8 mouse cellular contexts compared by ENCODE assay signal in the genomic region with DNA sequence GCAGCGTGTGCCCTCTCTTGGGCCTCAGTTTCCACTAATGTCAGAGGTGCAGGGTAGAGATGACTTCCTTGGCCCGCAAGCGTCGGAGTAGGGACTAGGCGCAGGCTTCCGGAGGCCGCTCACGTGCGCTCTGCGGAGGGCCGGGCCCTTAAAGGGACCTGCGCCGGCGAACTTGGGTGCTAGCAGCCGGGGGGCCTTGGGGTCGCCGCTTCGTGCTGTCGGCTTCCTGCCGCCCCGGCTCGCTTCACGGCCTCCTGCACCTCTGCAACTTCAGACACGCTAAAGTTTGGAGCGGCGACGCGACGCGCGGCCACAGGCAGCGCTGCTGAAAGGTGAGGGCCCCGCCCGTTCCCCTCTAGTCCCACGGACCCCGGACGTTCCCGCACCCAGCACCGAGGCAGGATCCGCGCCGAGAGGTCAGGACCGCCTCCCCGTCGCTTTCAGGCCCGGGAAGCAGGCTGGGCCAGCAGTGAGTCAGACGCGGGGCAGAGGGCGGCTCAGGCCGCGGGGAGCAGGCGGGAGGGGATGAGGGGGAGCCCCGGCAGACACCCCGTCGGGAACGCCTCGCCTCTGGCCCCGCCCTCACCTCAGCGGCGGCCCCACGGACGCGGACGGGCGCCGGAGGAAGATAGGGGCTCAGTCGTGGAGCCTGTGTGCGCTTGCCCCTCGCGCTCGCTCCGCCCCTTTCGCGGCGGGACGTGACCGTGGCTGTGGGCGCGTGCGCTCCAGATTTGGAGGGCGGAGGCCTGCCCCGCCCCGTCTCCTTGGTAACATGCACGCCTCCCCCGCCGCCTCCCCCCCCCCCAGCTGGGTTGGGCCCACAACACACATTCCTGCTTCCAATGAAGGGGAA. TPM values are rescaled to one million over a fixed set of nuclear protein-coding genes. Genes with fewer than 3 reads are reported as not detected.
DNase-seq lines count a peak whose midpoint lies in the region; ATAC-seq lines count a peak whose summit lies in the region.

A gene (minus strand): TSS at position 679 of the 853 bp plus-strand sequence.

- under 1% methylated on average over 86 of the region's 86 CpGs for whole genome bisulfite sequencing in hindbrain, embryonic 10.5 days

- peak; percentile 71 for ATAC-seq in frontal cortex, adult (ENCODE audit: low TSS enrichment)

- H3K27me3 ChIP-seq in hindbrain, embryonic 10.5 days (ENCODE audit: insufficient read depth, poor library complexity, severe bottlenecking), result peaks cover 4% of the 10 kb centered on the region; the same call in 1 of the 2 replicates

- H3K4me1 ChIP-seq in hindbrain, embryonic 10.5 days (replicated peaks), result peaks cover 38% of the 10 kb centered on the region

- no peaks in the 10 kb centered on the region for H3K9me3 ChIP-seq in hindbrain, embryonic 10.5 days

- DNase-seq in MN1 (ENCODE audit: low spot score), result peak; percentile 84
- peak; percentile 82 for DNase-seq in cerebellum, adult 8-10 months
- DNase-seq in hindbrain, embryonic 10.5 days (ENCODE audit: low spot score), result peak; percentile 76
- peak; percentile 67 to 69 for DNase-seq in layer of hippocampus, postnatal 25 days (ENCODE audit: extremely low spot score in 1 of 2, low spot score in 1 of 2)
- peak; percentile 89 for DNase-seq in lung, postnatal 25 days (ENCODE audit: low spot score)
- peak; percentile 77 for DNase-seq in retina, embryonic 14.5 days (ENCODE audit: low spot score)
- DNase-seq in thymus, postnatal 4 days, result peak; percentile 87

- H3K36me3 ChIP-seq in hindbrain, embryonic 10.5 days, result peaks cover 17% of the 10 kb centered on the region

- H3K27ac ChIP-seq in hindbrain, embryonic 10.5 days, result peak within 1 kb of the TSS; percentile 92

- H3K4me3 ChIP-seq in hindbrain, embryonic 10.5 days, result peak within 1 kb of the TSS; percentile 93

RNA-seq across cellular contexts. Expression of the gene that starts here (rescaled TPM):
- 31.3 and 31.6 TPM in 2 replicates for polyA plus RNA-seq in hindbrain, embryonic 10.5 days (2016; fragmentation: Nextera tagmentation; extraction: Ambion mirVana)
- total RNA-seq in layer of hippocampus, postnatal 25 days (2021), result 100 to 1,000 TPM; 102 to 104 TPM

Comparison
In these comparisons a context has a peak if more than half of its experiments do, and no peak if none do; other contexts are left out.
1. Peak in every context shown above with its lines: DNase-seq, ATAC-seq, H3K4me3 ChIP-seq and H3K27ac ChIP-seq.